Mouse (Mus musculus) lung, adult 2 months (tissue): ENCODE results near the gene Rab40c.
A peak's percentile ranks its signal among the peaks of the same experiment; 100 is the strongest.

Experiments used
- CTCF ChIP-seq: fragments of 200-500 bp; IDR thresholded peaks from 2 replicates; pipeline ENCODE4 v1.5.1; 2011; ENCODE audit warnings: mild to moderate bottlenecking, low read length, control low read depth; ENCODE audit not compliant: insufficient read depth
- POLR2A ChIP-seq: fragments of 200-500 bp; IDR thresholded peaks from 2 replicates; pipeline ENCODE4 v1.6.1; 2011; ENCODE audit warnings: low read depth, mild to moderate bottlenecking, control low read depth, low read length, borderline replicate concordance; ENCODE audit errors: extremely low read depth

GRCm38 (mm10) chr17:25832436-25833290 lies 86.9 kb downstream of the Rab40c start:
- TF ChIP-seq POLR2A (peak; percentile 51), CTCF (no peak)
